Mouse (Mus musculus): ENCODE data around the gene Fundc1. TPM values are rescaled to one million over a fixed set of nuclear protein-coding genes. Genes with fewer than 3 reads are reported as not detected.
"Not testable (repeated sequence)": the region's sequence is repeated elsewhere in the genome, so short reads cannot be mapped to it uniquely, and the experiment has no call there.

Gene Fundc1
- total RNA-seq (2021): 10 to 100 TPM; 23.7 TPM
- long read RNA-seq, experiment 1, transcript Fundc1-201 (5 exons, 1,983 nt): major isoform, 27 of 31 reads
- long read RNA-seq, experiment 1, partial matches to known transcripts: 0 of 31 reads
- long read RNA-seq, experiment 1, other reads (novel, unspliced or antisense): 3 of 31 reads
- long read RNA-seq, experiment 2, transcript Fundc1-201 (5 exons, 1,983 nt): major isoform, 33 of 40 reads
- long read RNA-seq, experiment 2, partial matches to known transcripts: 1 of 40 reads
- long read RNA-seq, experiment 2, other reads (novel, unspliced or antisense): 6 of 40 reads

- peak; percentile 88 for DNase-seq
Measured at GRCm38 (mm10) chrX:17571621-17572459, at the start of gene Fundc1. Gene Fundc1 (minus strand): TSS chrX:17572325.

GRCm38 (mm10) chrX:17611253-17611652, 39.1 kb upstream of the Fundc1 start:
- DNase-seq: no peak

- DNase-seq: no peak
Measured at GRCm38 (mm10) chrX:17608763-17609162, 36.6 kb upstream of the Fundc1 start.

GRCm38 (mm10) chrX:17607668-17608067, 35.5 kb upstream of the Fundc1 start:
- no peak for DNase-seq

DNA sequence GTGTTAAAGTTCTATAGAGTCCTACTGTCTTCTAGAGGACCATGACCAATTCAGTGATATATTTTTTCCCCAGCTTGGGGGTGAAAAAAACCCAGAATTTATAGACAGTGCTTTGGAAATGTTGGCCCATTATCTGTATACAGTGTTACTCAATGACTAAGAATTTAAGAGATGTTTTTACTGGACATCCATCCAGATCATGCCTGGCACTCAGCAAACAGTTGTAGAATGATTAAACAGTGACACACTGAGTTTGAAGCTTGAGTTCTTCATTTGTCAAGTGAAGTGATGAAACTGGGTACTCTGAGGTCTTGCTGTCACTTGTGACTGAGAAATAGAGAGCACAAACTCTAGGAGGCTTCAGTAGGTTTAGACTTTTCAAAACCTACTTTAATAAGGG, 21.2 kb upstream of the Fundc1 start:
- no peak for DNase-seq

DNA sequence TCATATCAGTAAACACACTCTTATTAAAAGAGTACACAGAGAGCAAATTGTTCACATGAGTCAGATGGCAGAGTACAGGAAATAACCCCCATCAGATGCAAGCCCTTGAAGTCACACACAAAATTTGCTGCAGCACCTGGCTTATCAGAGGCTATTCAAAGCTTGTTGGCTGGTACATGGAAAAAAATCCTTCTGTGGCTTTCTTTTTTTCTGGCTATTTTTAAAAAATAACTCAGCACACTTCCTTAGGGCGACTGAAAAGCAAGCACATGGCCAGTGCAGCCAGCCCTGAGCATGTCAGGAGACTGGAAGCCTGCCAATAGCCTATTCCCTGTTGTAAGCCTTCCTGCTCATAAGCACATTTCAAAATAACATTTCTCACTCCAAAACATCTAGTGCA, 18.6 kb upstream of the Fundc1 start:
- peak; percentile 12 for DNase-seq

DNA sequence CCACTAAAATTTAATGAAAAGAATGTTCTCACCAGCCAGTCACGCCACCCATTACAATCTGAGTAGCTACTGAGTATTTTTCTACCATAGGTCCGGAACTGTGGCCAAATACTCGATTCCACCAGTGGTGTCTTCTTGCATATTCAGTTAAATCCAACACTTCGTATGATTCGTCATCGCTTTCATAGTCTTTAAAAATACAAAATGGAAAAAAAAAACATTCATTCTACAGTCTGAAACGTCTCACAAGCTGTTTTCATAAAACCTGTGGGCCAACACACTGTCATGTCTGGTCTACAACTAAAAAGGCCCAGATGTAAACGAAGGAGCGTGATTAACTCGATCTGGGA, 879 bp downstream of the Fundc1 start:
- no peak for DNase-seq

DNA sequence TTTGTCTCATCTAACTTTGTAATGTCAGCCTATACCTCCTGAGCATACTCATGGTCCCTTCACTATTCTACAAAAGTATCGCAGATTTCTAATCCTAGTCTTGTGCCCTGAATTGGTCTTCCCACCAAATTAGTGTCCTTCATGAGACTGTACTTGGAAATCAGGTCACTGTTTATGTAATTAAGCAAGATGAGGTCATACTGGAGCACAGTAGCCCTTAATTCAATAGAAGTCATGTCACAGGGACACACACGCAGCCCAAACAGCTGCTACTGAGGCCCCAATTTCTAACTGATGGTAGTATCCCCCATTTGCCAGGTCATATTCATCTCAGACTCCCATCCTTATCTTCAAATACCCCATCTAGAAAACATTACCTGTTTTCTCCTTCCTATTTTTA, 3.5 kb downstream of the Fundc1 start:
- DNase-seq: no peak

GRCm38 (mm10) chrX:17565743-17566142, 6.4 kb downstream of the Fundc1 start:
- no peak for DNase-seq

- DNase-seq: no peak
Measured at GRCm38 (mm10) chrX:17564732-17565131, 7.4 kb downstream of the Fundc1 start.

DNA sequence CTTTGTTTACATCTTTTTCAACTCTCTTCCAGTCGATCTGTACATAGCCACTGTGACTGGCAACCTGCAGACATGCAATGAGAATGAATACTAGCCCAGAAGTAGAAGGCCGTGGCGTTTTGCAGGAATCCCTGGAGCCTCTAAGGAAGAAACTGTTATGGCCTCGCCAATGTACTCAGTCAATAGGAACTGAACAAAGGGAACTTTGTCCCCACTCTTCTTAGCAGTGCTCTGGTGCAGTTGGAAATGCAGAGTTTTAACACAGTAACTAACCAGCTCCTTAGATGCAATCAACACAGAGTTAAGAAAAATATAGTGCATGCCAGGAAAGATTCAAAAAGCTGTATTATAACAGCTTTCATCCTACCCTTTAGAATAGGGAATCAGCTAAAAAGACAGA, 13.4 kb downstream of the Fundc1 start:
- DNase-seq: no peak

DNA sequence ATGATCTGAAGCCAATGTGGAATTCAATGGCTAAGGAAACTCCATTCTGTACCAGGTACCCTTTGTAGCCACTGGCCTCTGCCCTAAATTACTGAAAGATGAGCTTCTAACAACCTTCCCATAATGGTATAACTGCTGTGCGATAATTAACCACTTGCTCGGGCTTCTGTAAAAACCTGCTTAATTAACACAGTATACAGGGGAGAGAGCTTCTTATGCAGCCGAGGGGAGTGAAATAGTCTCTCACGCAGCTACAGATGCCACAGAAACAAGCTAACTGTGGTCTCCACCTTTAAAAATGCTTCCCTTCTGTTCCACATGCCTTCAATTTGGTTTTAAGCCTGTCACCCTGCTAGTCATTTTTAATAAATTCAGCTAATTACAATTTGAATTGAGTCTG, 17.6 kb downstream of the Fundc1 start:
- no peak for DNase-seq

- DNase-seq: not testable (repeated sequence)
Measured at GRCm38 (mm10) chrX:17551586-17551985, 20.5 kb downstream of the Fundc1 start.

DNA sequence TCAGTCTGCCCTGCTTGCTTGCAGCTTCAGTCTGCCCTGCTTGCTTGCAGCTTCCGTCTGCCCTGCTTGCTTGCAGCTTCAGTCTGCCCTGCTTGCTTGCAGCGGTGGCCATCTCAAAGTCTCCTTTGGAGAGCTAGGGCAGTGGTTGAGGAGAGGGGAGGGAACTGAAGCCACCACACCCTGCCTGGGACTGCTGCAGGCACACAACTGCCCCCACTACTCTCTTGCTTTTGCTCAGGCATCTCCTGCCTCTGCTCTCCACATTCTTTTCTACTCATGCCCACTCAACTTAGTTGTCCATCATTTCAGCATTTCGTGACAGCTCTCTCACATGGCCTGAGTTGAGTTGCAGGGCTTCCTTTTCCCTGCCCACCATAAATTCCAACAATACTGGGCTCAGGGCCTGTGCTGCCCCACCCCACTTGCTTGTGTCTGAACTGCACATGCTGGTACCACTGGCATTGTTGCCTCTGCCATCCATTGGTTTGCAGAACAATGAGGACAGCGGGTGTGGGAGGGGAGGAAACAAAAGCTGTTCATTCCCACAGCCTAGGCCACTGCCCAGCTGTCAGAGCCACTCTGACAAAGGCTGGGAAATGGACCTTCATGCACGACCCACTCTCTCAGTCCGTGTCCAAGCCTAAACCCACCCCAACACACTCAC, 24.9 kb downstream of the Fundc1 start:
- DNase-seq: no peak

GRCm38 (mm10) chrX:17544860-17545492, 27.1 kb downstream of the Fundc1 start:
- no peak for DNase-seq

DNA sequence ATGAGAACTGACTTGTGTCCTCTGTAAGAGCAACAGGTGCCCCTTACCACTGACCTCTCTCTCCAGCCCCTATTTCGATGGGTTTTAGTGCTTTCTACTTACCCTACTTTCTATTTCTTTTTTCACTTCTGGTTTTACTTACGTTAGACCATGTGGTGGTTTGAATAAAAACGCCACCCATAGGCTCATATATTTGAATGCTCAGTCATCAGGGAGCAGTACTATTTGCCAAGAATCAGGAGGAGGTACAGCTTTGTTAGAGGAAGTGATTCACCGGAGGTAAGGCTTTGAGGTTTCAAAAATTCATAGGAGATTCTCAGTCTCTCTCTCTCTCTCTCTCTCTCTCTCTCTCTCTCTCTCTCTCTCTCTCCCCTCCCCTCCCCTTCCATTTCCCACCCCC, 34.4 kb downstream of the Fundc1 start:
- DNase-seq: no peak

GRCm38 (mm10) chrX:17527008-17527407, 45.1 kb downstream of the Fundc1 start:
- no peak for DNase-seq

- DNase-seq: no peak
Measured at GRCm38 (mm10) chrX:17521221-17521716, 50.9 kb downstream of the Fundc1 start.

DNA sequence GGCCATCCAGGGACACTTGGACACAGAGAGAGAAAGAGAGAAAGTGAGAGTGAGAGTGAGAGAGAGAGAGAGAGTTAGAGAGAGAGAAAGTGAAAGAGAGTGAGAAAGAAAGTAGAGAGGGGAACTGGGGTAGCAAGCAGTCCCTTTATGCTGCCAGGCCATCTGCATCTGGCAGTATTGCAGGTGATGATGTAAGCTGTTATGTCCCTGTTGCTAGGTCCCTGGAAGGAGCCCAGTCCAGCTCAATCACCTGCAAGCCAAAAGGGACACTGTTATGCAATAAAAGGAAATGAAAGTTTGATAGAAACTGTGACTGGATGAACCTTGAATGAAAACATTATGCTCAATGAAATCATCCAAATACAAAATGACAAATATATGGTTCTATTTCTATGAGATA, 52.0 kb downstream of the Fundc1 start:
- peak; percentile 4 for DNase-seq

GRCm38 (mm10) chrX:17514012-17514411, 58.1 kb downstream of the Fundc1 start:
- DNase-seq: no peak

- DNase-seq: no peak
Measured at GRCm38 (mm10) chrX:17512021-17512602, 60.0 kb downstream of the Fundc1 start.
